Mouse (Mus musculus): ENCODE results near the gene Wdr17. TPM values are rescaled to one million over a fixed set of nuclear protein-coding genes. Genes with fewer than 3 reads are reported as not detected.

The Wdr17 gene
- polyA plus RNA-seq, 1 experiment = 5.5 TPM

GRCm38 (mm10) chr8:54894637-54895322 lies 7.8 kb upstream of the Wdr17 start:
- Histone ChIP-seq H3K27ac (ENCODE audit: control insufficient read depth, insufficient read depth, low read depth, low read length) (no peak overlapping the region), H3K4me1 (ENCODE audit: control insufficient read depth, insufficient read depth, low read length) (no peaks in the 10 kb centered on the region), H3K27me3 (ENCODE audit: control insufficient read depth, insufficient read depth, low read length) (no peaks in the 10 kb centered on the region), H3K4me3 (ENCODE audit: control insufficient read depth, low read depth, low read length) (no peak overlapping the region), H3K36me3 (ENCODE audit: control insufficient read depth, insufficient read depth, low read length) (no peaks in the 10 kb centered on the region)
- no peak for TF ChIP-seq POLR2A (IDR thresholded peaks at IDR 0.05; ENCODE audit: control insufficient read depth, low read depth, low read length)
- no peak for TF ChIP-seq CTCF (IDR thresholded peaks at IDR 0.05; ENCODE audit: control insufficient read depth, insufficient read depth, insufficient replicate concordance, low read depth, low read length)

- Histone ChIP-seq H3K4me1 (ENCODE audit: control insufficient read depth, insufficient read depth, low read length) (no peaks in the 10 kb centered on the region), H3K36me3 (ENCODE audit: control insufficient read depth, insufficient read depth, low read length) (no peaks in the 10 kb centered on the region), H3K4me3 (ENCODE audit: control insufficient read depth, low read depth, low read length) (no peak overlapping the region), H3K27me3 (ENCODE audit: control insufficient read depth, insufficient read depth, low read length) (no peaks in the 10 kb centered on the region), H3K27ac (ENCODE audit: control insufficient read depth, insufficient read depth, low read depth, low read length) (no peak overlapping the region)
- TF ChIP-seq CTCF (IDR thresholded peaks at IDR 0.05; ENCODE audit: control insufficient read depth, insufficient read depth, insufficient replicate concordance, low read depth, low read length) (no peak), POLR2A (IDR thresholded peaks at IDR 0.05; ENCODE audit: control insufficient read depth, low read depth, low read length) (no peak)
Observed at GRCm38 (mm10) chr8:54894180-54894579, 7.2 kb upstream of the Wdr17 start.

GRCm38 (mm10) chr8:54886560-54886959 lies 424 bp downstream of the Wdr17 start:
- no peaks in the 10 kb centered on the region for H3K36me3 ChIP-seq (ENCODE audit: control insufficient read depth, insufficient read depth, low read length)

GRCm38 (mm10) chr8:54876458-54876857 lies 10.5 kb downstream of the Wdr17 start:
- TF ChIP-seq CTCF (IDR thresholded peaks at IDR 0.05; ENCODE audit: control insufficient read depth, insufficient read depth, insufficient replicate concordance, low read depth, low read length) = no peak
- no peak for TF ChIP-seq POLR2A (IDR thresholded peaks at IDR 0.05; ENCODE audit: control insufficient read depth, low read depth, low read length)
- Histone ChIP-seq H3K36me3 (ENCODE audit: control insufficient read depth, insufficient read depth, low read length) (no peaks in the 10 kb centered on the region), H3K27ac (ENCODE audit: control insufficient read depth, insufficient read depth, low read depth, low read length) (no peak overlapping the region), H3K4me1 (ENCODE audit: control insufficient read depth, insufficient read depth, low read length) (no peaks in the 10 kb centered on the region), H3K4me3 (ENCODE audit: control insufficient read depth, low read depth, low read length) (no peak overlapping the region), H3K27me3 (ENCODE audit: control insufficient read depth, insufficient read depth, low read length) (no peaks in the 10 kb centered on the region)

More at GRCm38 (mm10) chr8:54886560-54886959, 424 bp downstream of the Wdr17 start:
- Histone ChIP-seq H3K4me1 (ENCODE audit: control insufficient read depth, insufficient read depth, low read length) (no peaks in the 10 kb centered on the region), H3K27me3 (ENCODE audit: control insufficient read depth, insufficient read depth, low read length) (no peaks in the 10 kb centered on the region), H3K27ac (ENCODE audit: control insufficient read depth, insufficient read depth, low read depth, low read length) (no peak overlapping the region), H3K4me3 (ENCODE audit: control insufficient read depth, low read depth, low read length) (no peak overlapping the region)
- TF ChIP-seq POLR2A (IDR thresholded peaks at IDR 0.05; ENCODE audit: control insufficient read depth, low read depth, low read length) = no peak
- TF ChIP-seq CTCF (IDR thresholded peaks at IDR 0.05; ENCODE audit: control insufficient read depth, insufficient read depth, insufficient replicate concordance, low read depth, low read length) = no peak

- Histone ChIP-seq H3K27me3 (ENCODE audit: control insufficient read depth, insufficient read depth, low read length) (no peaks in the 10 kb centered on the region), H3K36me3 (ENCODE audit: control insufficient read depth, insufficient read depth, low read length) (no peaks in the 10 kb centered on the region), H3K27ac (ENCODE audit: control insufficient read depth, insufficient read depth, low read depth, low read length) (no peak overlapping the region), H3K4me3 (ENCODE audit: control insufficient read depth, low read depth, low read length) (no peak overlapping the region), H3K4me1 (ENCODE audit: control insufficient read depth, insufficient read depth, low read length) (no peaks in the 10 kb centered on the region)
- TF ChIP-seq CTCF (IDR thresholded peaks at IDR 0.05; ENCODE audit: control insufficient read depth, insufficient read depth, insufficient replicate concordance, low read depth, low read length) = no peak
- TF ChIP-seq POLR2A (IDR thresholded peaks at IDR 0.05; ENCODE audit: control insufficient read depth, low read depth, low read length) = no peak
Observed at GRCm38 (mm10) chr8:54864761-54865064, 22.3 kb downstream of the Wdr17 start.

- TF ChIP-seq CTCF (IDR thresholded peaks at IDR 0.05; ENCODE audit: control insufficient read depth, insufficient read depth, insufficient replicate concordance, low read depth, low read length) (no peak), POLR2A (IDR thresholded peaks at IDR 0.05; ENCODE audit: control insufficient read depth, low read depth, low read length) (no peak)
- H3K27ac ChIP-seq (ENCODE audit: control insufficient read depth, insufficient read depth, low read depth, low read length) = no peak overlapping the region
- no peak overlapping the region for H3K4me3 ChIP-seq (ENCODE audit: control insufficient read depth, low read depth, low read length)
- H3K27me3 ChIP-seq (ENCODE audit: control insufficient read depth, insufficient read depth, low read length) = no peaks in the 10 kb centered on the region
- H3K4me1 ChIP-seq (ENCODE audit: control insufficient read depth, insufficient read depth, low read length) = no peaks in the 10 kb centered on the region
- no peaks in the 10 kb centered on the region for H3K36me3 ChIP-seq (ENCODE audit: control insufficient read depth, insufficient read depth, low read length)
Observed at GRCm38 (mm10) chr8:54864038-54864760, 22.8 kb downstream of the Wdr17 start.

GRCm38 (mm10) chr8:54836029-54836959 lies 50.7 kb downstream of the Wdr17 start:
- no peaks in the 10 kb centered on the region for H3K4me1 ChIP-seq (ENCODE audit: control insufficient read depth, insufficient read depth, low read length)
- no peaks in the 10 kb centered on the region for H3K27me3 ChIP-seq (ENCODE audit: control insufficient read depth, insufficient read depth, low read length)
- H3K4me3 ChIP-seq (ENCODE audit: control insufficient read depth, low read depth, low read length) = no peak overlapping the region
- no peak overlapping the region for H3K27ac ChIP-seq (ENCODE audit: control insufficient read depth, insufficient read depth, low read depth, low read length)
- H3K36me3 ChIP-seq (ENCODE audit: control insufficient read depth, insufficient read depth, low read length) = no peaks in the 10 kb centered on the region
- TF ChIP-seq POLR2A (IDR thresholded peaks at IDR 0.05; ENCODE audit: control insufficient read depth, low read depth, low read length) (no peak), CTCF (IDR thresholded peaks at IDR 0.05; ENCODE audit: control insufficient read depth, insufficient read depth, insufficient replicate concordance, low read depth, low read length) (no peak)

Data from testis, adult 2 months (tissue).